Mouse (Mus musculus): Measurements from ENCODE around the gene Rhobtb3.
A peak's percentile ranks its signal among the peaks of the same experiment; 100 is the strongest.
"Not testable (repeated sequence)": the region's sequence is repeated elsewhere in the genome, so short reads cannot be mapped to it uniquely, and the experiment has no call there.

Gene Rhobtb3

GRCm38 (mm10) chr13:75845519-75846166 lies 98.1 kb downstream of the Rhobtb3 start:
- no peak for DNase-seq (ENCODE audit: low spot score)

- DNase-seq (ENCODE audit: low spot score), result no peak
Measured at GRCm38 (mm10) chr13:75844833-75845518, 98.7 kb downstream of the Rhobtb3 start.

- no peak for DNase-seq (ENCODE audit: low spot score)
Measured at GRCm38 (mm10) chr13:75843993-75844683, 99.6 kb downstream of the Rhobtb3 start.

- DNase-seq (ENCODE audit: low spot score), result no peak
Measured at GRCm38 (mm10) chr13:75843331-75843730, 100.4 kb downstream of the Rhobtb3 start.

GRCm38 (mm10) chr13:75841950-75842349 lies 101.8 kb downstream of the Rhobtb3 start:
- no peak for DNase-seq (ENCODE audit: low spot score)

GRCm38 (mm10) chr13:75840752-75841285 lies 102.9 kb downstream of the Rhobtb3 start:
- DNase-seq (ENCODE audit: low spot score), result peak; percentile 17

- DNase-seq (ENCODE audit: low spot score), result peak; percentile 70
Measured at GRCm38 (mm10) chr13:75839719-75840481, 103.8 kb downstream of the Rhobtb3 start, which contains the start of gene Glrx. Glrx (plus strand) TSS chr13:75839868.

GRCm38 (mm10) chr13:75838506-75838905 lies 105.2 kb downstream of the Rhobtb3 start:
- DNase-seq (ENCODE audit: low spot score), result no peak

GRCm38 (mm10) chr13:75835461-75835860 lies 108.3 kb downstream of the Rhobtb3 start:
- DNase-seq (ENCODE audit: low spot score), result no peak

- DNase-seq (ENCODE audit: low spot score), result no peak
Measured at GRCm38 (mm10) chr13:75833499-75833898, 110.2 kb downstream of the Rhobtb3 start.

- DNase-seq (ENCODE audit: low spot score), result no peak
Measured at GRCm38 (mm10) chr13:75832697-75833096, 111.0 kb downstream of the Rhobtb3 start.

GRCm38 (mm10) chr13:75831710-75832109 lies 112.0 kb downstream of the Rhobtb3 start:
- no peak for DNase-seq (ENCODE audit: low spot score)

- no peak for DNase-seq (ENCODE audit: low spot score)
Measured at GRCm38 (mm10) chr13:75830708-75831107, 113.0 kb downstream of the Rhobtb3 start.

- no peak for DNase-seq (ENCODE audit: low spot score)
Measured at GRCm38 (mm10) chr13:75825388-75825787, 118.3 kb downstream of the Rhobtb3 start.

GRCm38 (mm10) chr13:75824611-75825319 lies 119.0 kb downstream of the Rhobtb3 start:
- DNase-seq (ENCODE audit: low spot score), result no peak

GRCm38 (mm10) chr13:75823201-75823600 lies 120.5 kb downstream of the Rhobtb3 start:
- no peak for DNase-seq (ENCODE audit: low spot score)

GRCm38 (mm10) chr13:75822366-75822765 lies 121.4 kb downstream of the Rhobtb3 start:
- DNase-seq (ENCODE audit: low spot score), result not testable (repeated sequence)

- DNase-seq (ENCODE audit: low spot score), result no peak
Measured at GRCm38 (mm10) chr13:75819898-75820297, 123.8 kb downstream of the Rhobtb3 start.
